ENCODE assay signal across 17 mouse cellular contexts in the genomic region with DNA sequence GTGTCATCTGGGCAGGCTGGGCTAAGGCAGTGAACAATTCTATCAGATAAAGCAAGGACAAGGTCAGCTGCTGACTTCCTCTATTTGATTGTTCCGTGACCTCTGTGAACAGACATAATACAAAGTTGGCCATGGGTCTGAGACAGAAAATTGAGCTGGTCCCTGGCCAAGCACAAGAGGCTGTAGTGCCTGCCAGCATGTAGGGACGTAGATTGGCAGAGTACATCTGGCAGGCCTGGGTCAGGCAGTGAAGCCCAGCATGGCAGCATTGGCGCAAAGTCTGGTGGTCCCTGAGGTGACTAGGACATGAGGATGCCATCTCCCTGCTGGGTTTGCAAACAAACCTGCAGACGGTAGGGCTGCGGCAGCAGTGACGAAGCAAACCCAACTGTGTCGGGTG.
DNase-seq lines count a peak whose midpoint lies in the region; ATAC-seq and TF ChIP-seq lines count a peak whose summit lies in the region.
"Had no signal": no experiment of that assay in that cellular context is flagged by ENCODE, and none has a peak within 500 bp of the region (broad histone marks: within the 10 kb centered on the region; RNA-seq: fewer than 3 reads in every experiment).

No protein-coding gene starts in this region.

- no peak overlapping the region for H3K4me3 ChIP-seq in heart, embryonic 12.5 days
- H3K4me3 ChIP-seq in heart, postnatal 0 days (ENCODE audit: low read depth, low read length): no peak overlapping the region
- no peak overlapping the region for H3K4me3 ChIP-seq in stomach, postnatal 0 days (ENCODE audit: low read depth, low read length)
- H3K4me3 ChIP-seq: embryonic facial prominence, embryonic 15.5 days; forebrain, embryonic 10.5 days; gastrocnemius, adult 2 months; hindbrain, embryonic 12.5 days; limb, embryonic 10.5 days; liver, embryonic 12.5 days; midbrain, embryonic 10.5 days had no signal

- TF ChIP-seq CTCF in heart, postnatal 0 days (IDR thresholded peaks at IDR 0.05; ENCODE audit: low read depth): no peak
- TF ChIP-seq CTCF in stomach, postnatal 0 days (IDR thresholded peaks at IDR 0.05; ENCODE audit: low read depth): no peak

- no peaks in the 10 kb centered on the region for H3K36me3 ChIP-seq in heart, embryonic 12.5 days
- H3K36me3 ChIP-seq in heart, postnatal 0 days (replicated peaks; ENCODE audit: control insufficient read depth, insufficient read depth, low read length): no peaks in the 10 kb centered on the region
- no peaks in the 10 kb centered on the region for H3K36me3 ChIP-seq in stomach, postnatal 0 days (ENCODE audit: control insufficient read depth, insufficient read depth, low read length)
- H3K36me3 ChIP-seq: embryonic facial prominence, embryonic 15.5 days; forebrain, embryonic 10.5 days; hindbrain, embryonic 12.5 days; limb, embryonic 10.5 days; liver, embryonic 12.5 days; midbrain, embryonic 10.5 days had no signal

- peaks cover 13% of the 10 kb centered on the region for H3K4me1 ChIP-seq in heart, embryonic 12.5 days (replicated peaks)
- H3K4me1 ChIP-seq in heart, postnatal 0 days (ENCODE audit: control insufficient read depth, insufficient read depth): peaks cover 13% of the 10 kb centered on the region; the same call in 1 of the 2 replicates
- no peaks in the 10 kb centered on the region for H3K4me1 ChIP-seq in stomach, postnatal 0 days (replicated peaks; ENCODE audit: control insufficient read depth, insufficient read depth)
- H3K4me1 ChIP-seq: liver, embryonic 12.5 days had no signal

- 0 out of 2 replicates have a peak, but pooled peaks cover 7% of the 10 kb centered on the region for H3K9me3 ChIP-seq in heart, embryonic 12.5 days (replicated peaks)
- no peaks in the 10 kb centered on the region for H3K9me3 ChIP-seq in heart, postnatal 0 days (replicated peaks; ENCODE audit: control insufficient read depth, low read length)
- no peaks in the 10 kb centered on the region for H3K9me3 ChIP-seq in stomach, postnatal 0 days (ENCODE audit: control insufficient read depth, low read length)
- H3K9me3 ChIP-seq: embryonic facial prominence, embryonic 15.5 days; forebrain, embryonic 10.5 days; hindbrain, embryonic 12.5 days; limb, embryonic 10.5 days; liver, embryonic 12.5 days; midbrain, embryonic 10.5 days had no signal

- no peak for TF ChIP-seq EP300 in heart, postnatal 0 days (IDR thresholded peaks at IDR 0.05; ENCODE audit: low read depth)
- no peak for TF ChIP-seq EP300 in stomach, postnatal 0 days (optimal IDR thresholded peaks at IDR 0.05)

- no peak overlapping the region for H3K4me2 ChIP-seq in heart, embryonic 12.5 days
- no peak overlapping the region for H3K4me2 ChIP-seq in heart, postnatal 0 days (ENCODE audit: low read depth, low read length)
- no peak overlapping the region for H3K4me2 ChIP-seq in stomach, postnatal 0 days (replicated peaks; ENCODE audit: low read depth)
- H3K4me2 ChIP-seq: embryonic facial prominence, embryonic 15.5 days; hindbrain, embryonic 12.5 days; liver, embryonic 12.5 days had no signal

- no peak overlapping the region for H3K9ac ChIP-seq in heart, embryonic 12.5 days
- no peak overlapping the region for H3K9ac ChIP-seq in heart, postnatal 0 days (replicated peaks; ENCODE audit: low read depth, low read length)
- H3K9ac ChIP-seq in stomach, postnatal 0 days (ENCODE audit: low read length): no peak overlapping the region
- H3K9ac ChIP-seq: embryonic facial prominence, embryonic 15.5 days; hindbrain, embryonic 12.5 days; liver, embryonic 12.5 days had no signal

- no peak overlapping the region for H3K27ac ChIP-seq in heart, embryonic 12.5 days (ENCODE audit: poor library complexity, severe bottlenecking)
- no peak overlapping the region for H3K27ac ChIP-seq in heart, postnatal 0 days (ENCODE audit: low read depth)
- H3K27ac ChIP-seq in stomach, postnatal 0 days (replicated peaks): no peak overlapping the region
- H3K27ac ChIP-seq: embryonic facial prominence, embryonic 15.5 days; forebrain, embryonic 10.5 days; gastrocnemius, adult 2 months; hindbrain, embryonic 12.5 days; limb, embryonic 10.5 days; liver, embryonic 12.5 days; midbrain, embryonic 10.5 days had no signal

- H3K27me3 ChIP-seq in heart, embryonic 12.5 days (replicated peaks): no peaks in the 10 kb centered on the region
- H3K27me3 ChIP-seq in heart, postnatal 0 days (ENCODE audit: control insufficient read depth, insufficient read depth, low read length): no peaks in the 10 kb centered on the region
- no peaks in the 10 kb centered on the region for H3K27me3 ChIP-seq in stomach, postnatal 0 days (ENCODE audit: control insufficient read depth, insufficient read depth, low read length)
- H3K27me3 ChIP-seq: embryonic facial prominence, embryonic 15.5 days; hindbrain, embryonic 12.5 days; liver, embryonic 12.5 days had no signal

- no peak for ATAC-seq in heart, embryonic 12.5 days (ENCODE audit: insufficient number of reproducible peaks, low FRiP score)
- peak; percentile 69 for ATAC-seq in heart, postnatal 0 days (ENCODE audit: insufficient read depth, low read depth)
- ATAC-seq in stomach, postnatal 0 days (ENCODE audit: low FRiP score, low TSS enrichment): no peak
- ATAC-seq: liver, embryonic 12.5 days had no signal

- DNase-seq in heart, adult 11 months: peak; percentile 95
- peak; percentile 16 to 42 for DNase-seq in kidney, postnatal 25 days
- DNase-seq in kidney, adult 18-20 months: no peak
- peak; percentile 34 for DNase-seq in heart, postnatal 0 days (ENCODE audit: low spot score)
- DNase-seq in lung, postnatal 25 days (ENCODE audit: low spot score): peak; percentile 42
- DNase-seq in stomach, postnatal 0 days (ENCODE audit: low spot score): no peak
- DNase-seq: cerebellum, adult 18-20 months; gastrocnemius, adult 2 months; right cerebral cortex, adult 18-20 months; thymus, adult 2 months had no signal

- 78% methylated on average over 7 of the region's 7 CpGs for WGBS in heart, embryonic 12.5 days
- 70% methylated on average over 7 of the region's 7 CpGs for WGBS in heart, postnatal 0 days
- WGBS in stomach, postnatal 0 days: 88% methylated on average over 7 of the region's 7 CpGs

Comparison
In these comparisons a context has a peak if more than half of its experiments do, and no peak if none do; other contexts are left out.
1. DNase-seq: peak in heart, adult 11 months (single experiment), kidney, postnatal 25 days (2 of 2), heart, postnatal 0 days (single experiment) and lung, postnatal 25 days (single experiment); none in kidney, adult 18-20 months (single experiment) and stomach, postnatal 0 days (single experiment).